Mouse (Mus musculus) neutrophil, adult 83 days (primary cell): ENCODE results near the gene Pdilt. TPM values are rescaled to one million over a fixed set of nuclear protein-coding genes. Genes with fewer than 3 reads are reported as not detected.

Experiments used
- total RNA-seq, 2 experiments: library from RNA; stranded (reverse); gene quantifications; one replicate each; pipeline ENCODE4 v1.2.4; 2023

Gene Pdilt
- not detected for total RNA-seq

GRCm38 (mm10) chr7:119523389-119523788 lies at the start of gene Pdilt:
Gene Pdilt, minus strand, starts transcription at chr7:119523489.

GRCm38 (mm10) chr7:119554040-119554439 lies 30.8 kb upstream of the Pdilt start, which contains the start of gene Acsm2:
Gene Acsm2, plus strand, starts transcription at chr7:119554340.

GRCm38 (mm10) chr7:119519163-119519562 lies 4.1 kb downstream of the Pdilt start, which contains the start of gene Acsm5:
Gene Acsm5, plus strand, starts transcription at chr7:119519463.

GRCm38 (mm10) chr7:119479256-119479655 lies 44.0 kb downstream of the Pdilt start, which contains the start of gene Umod:
Gene Umod, minus strand, starts transcription at chr7:119479282.

GRCm38 (mm10) chr7:119459185-119459584 lies 64.1 kb downstream of the Pdilt start, which contains the start of gene Gp2:
Gene Gp2, minus strand, starts transcription at chr7:119459285.

Other genes with a start within 250 kb of the Pdilt start
- not detected for gene Gp2, start 64.2 kb downstream of the Pdilt start, total RNA-seq
- not detected for gene Umod, start 44.2 kb downstream of the Pdilt start, total RNA-seq
- not detected for gene Acsm5, start 4.0 kb downstream of the Pdilt start, total RNA-seq
- not detected for gene Acsm2, start 30.9 kb upstream of the Pdilt start, total RNA-seq
- not detected for gene Acsm1, start 83.5 kb upstream of the Pdilt start, total RNA-seq
- not detected for gene Acsm4, start 166.5 kb upstream of the Pdilt start, total RNA-seq
- 10 to 100 TPM; 12.9 to 13.0 TPM for gene Thumpd1, start 197.3 kb upstream of the Pdilt start, total RNA-seq
- not detected for gene Acsm3, start 237.4 kb upstream of the Pdilt start, total RNA-seq